Mouse (Mus musculus): Measurements from ENCODE around the gene Prkci.

DNA sequence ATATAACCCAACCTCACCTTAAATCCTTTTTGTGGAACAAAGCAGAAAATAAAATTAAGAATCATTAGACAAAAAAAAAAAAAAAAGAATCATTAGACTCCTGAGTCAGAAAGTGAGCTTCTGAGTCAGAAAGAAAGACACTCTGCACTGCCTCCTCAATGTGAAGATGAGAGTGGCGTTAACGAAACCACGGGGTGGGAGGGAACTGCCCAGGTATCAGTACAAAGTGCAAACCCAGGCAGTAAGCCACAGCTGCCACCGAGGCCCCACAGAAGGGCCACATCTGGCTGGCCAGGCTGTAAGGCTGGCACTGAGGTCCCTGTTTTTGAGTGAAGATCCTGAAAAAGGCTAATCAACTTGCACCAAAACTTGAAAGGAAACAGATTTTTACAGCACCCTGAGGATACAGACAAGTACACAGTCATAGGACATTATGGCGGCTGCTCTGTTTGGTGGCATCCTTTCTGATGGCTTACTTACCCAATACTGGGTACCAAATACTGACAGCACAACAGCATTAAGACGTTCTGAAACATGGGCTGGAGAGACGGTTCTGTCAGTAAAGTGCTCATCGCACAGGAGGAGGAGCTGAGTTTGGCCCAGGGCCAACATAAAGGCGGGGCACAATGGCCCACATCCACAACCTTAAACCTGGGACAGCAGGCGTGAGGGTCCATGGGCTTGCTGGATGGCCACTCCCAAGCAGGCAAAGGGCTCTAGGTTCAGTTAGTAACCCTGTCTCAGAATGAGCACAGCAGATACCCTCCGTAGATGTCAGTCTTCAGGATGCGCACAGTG lies 43.1 kb upstream of the Prkci start:
- no peak for TF ChIP-seq CTCF (IDR thresholded peaks at IDR 0.05; ENCODE audit: insufficient read depth, low read length)
- TF ChIP-seq POLR2A (IDR thresholded peaks at IDR 0.05; ENCODE audit: borderline replicate concordance, extremely low read depth, low read depth, low read length): no peak
